Mouse (Mus musculus) bone marrow, adult 2 months (tissue): ENCODE results near the gene B4galnt3.

Experiments used
- CTCF ChIP-seq: fragments of 200-500 bp; IDR thresholded peaks from 2 replicates; pipeline ENCODE4 v1.5.1; 2011; ENCODE audit warnings: low read length, control low read depth; ENCODE audit not compliant: control insufficient read depth, insufficient read depth
- POLR2A ChIP-seq: fragments of 200-500 bp; IDR thresholded peaks from 2 replicates; pipeline ENCODE4 v1.6.1; 2011; ENCODE audit warnings: low read depth, mild to moderate bottlenecking, control low read depth, low read length, borderline replicate concordance; ENCODE audit not compliant: control insufficient read depth

DNA sequence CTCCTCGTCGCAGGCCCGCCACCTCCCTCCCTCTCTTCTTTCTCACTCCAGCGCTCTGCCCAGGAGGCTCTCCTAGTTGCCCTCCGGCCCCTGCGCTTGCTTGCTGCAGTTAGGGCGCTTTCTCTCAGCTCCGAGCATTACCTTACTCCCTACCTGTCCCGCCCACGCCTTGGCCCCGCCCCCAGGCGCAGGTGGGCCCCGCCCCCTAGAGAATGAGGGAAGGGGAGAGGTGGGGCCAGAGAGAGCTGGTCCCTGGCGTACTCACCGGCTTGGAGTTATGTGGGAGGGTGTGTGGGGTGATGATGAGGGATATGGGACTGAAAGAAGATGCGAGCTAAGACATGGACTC lies 400 bp upstream of the B4galnt3 start:
- no peak for TF ChIP-seq POLR2A
- TF ChIP-seq CTCF = no peak
